Mouse (Mus musculus) bone marrow macrophage, adult 2 months (primary cell): ENCODE results near the gene Stpg3. TPM values are rescaled to one million over a fixed set of nuclear protein-coding genes. Genes with fewer than 3 reads are reported as not detected.

ENCODE experiments used
- H3K27ac ChIP-seq: 2 replicates; pipeline ENCODE4 v1.5.1; 2012; ENCODE audit warnings: low read depth, low read length; ENCODE audit not compliant: insufficient read depth
- H3K4me1 ChIP-seq: 2 replicates; pipeline ENCODE4 v1.6.1; 2012; ENCODE audit warnings: low read length; ENCODE audit not compliant: control insufficient read depth, insufficient read depth
- H3K4me3 ChIP-seq: 2 replicates; pipeline ENCODE4 v1.5.1; 2012; ENCODE audit warnings: mild to moderate bottlenecking, low read length, moderate library complexity; ENCODE audit not compliant: insufficient read depth
- CTCF ChIP-seq: IDR thresholded peaks from 2 replicates; pipeline ENCODE4 v1.5.1; 2012; ENCODE audit warnings: low read depth, mild to moderate bottlenecking, low read length, moderate library complexity
- POLR2A ChIP-seq: IDR thresholded peaks from 2 replicates; pipeline ENCODE4 v1.6.1; 2012; ENCODE audit warnings: mild to moderate bottlenecking, low read depth, low read length, borderline replicate concordance
- polyA plus RNA-seq: library from polyadenylated mRNA; stranded (reverse); fragments of >200 nt; gene quantifications from 2 replicates; pipeline ENCODE4 v1.2.4, GENCODE M21; 2012; ENCODE audit not compliant: missing spikeins, insufficient read depth, insufficient read length

Gene Stpg3
- polyA plus RNA-seq, 1 experiment: not detected

DNA sequence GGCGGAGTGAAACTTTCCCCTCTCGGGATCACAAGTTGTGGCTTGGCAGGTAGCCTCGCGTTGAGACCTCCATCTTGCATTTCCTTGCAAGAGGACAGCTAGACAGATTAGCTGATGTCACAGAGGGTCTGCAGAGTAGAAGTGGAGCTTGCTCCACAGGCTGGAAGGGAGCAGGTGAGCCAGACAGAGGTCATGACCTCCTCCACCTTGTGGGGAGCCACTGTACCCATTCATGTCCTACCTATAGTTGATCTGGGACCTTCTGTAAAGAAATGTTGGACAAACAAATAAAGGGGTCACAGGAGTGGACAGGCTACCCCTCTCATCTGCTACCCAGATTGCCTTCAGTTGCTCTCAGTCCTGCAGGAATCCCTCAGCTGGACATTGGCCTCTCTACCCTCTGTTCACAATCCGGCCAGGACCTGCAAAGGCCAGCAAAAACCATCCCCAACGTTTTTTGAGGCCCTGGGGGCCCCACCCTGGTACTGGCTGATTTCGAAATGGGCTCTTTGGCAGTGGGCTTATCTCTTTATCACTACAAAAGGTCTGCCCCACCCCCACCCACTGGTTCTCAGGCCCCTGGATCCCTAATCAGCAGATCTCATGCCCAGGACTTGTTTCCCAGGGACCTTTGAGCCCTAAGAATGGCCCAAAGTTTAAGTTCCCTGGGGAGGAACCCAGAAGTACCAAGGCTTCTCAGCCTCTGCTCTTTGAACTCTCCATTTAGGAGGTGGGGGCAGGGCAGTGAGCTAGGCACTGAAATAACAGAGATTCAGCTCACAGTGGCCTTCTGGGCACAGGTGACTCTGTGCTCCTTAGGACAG is 39.4 kb downstream of the Stpg3 start:
- TF ChIP-seq POLR2A (no peak), CTCF (no peak)
- Histone ChIP-seq H3K27ac (no peak overlapping the region), H3K4me1 (peaks cover 4% of the 10 kb centered on the region), H3K4me3 (no peak overlapping the region)

DNA sequence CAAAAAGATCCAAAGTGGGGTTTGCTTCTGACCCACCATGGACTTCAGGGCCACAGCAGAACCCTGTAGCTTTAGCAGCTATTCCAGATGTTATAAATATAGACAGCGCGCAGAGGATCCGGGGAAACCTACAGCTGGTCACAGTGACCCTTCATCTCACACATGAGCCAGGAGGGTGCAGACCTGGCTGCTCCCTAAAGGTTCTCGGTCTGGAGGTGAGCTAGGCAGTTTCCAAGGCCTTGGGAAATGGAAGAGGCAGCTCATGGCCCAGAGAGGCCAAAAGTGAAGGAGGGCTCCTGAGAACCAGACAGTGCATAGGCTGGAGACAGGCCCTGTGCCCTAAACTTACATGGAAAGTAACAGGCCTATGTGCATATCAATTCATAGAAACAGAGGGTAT is 40.6 kb downstream of the Stpg3 start:
- Histone ChIP-seq H3K4me1 (peaks cover 4% of the 10 kb centered on the region), H3K27ac (no peak overlapping the region), H3K4me3 (no peak overlapping the region)
- TF ChIP-seq CTCF (no peak), POLR2A (no peak)

DNA sequence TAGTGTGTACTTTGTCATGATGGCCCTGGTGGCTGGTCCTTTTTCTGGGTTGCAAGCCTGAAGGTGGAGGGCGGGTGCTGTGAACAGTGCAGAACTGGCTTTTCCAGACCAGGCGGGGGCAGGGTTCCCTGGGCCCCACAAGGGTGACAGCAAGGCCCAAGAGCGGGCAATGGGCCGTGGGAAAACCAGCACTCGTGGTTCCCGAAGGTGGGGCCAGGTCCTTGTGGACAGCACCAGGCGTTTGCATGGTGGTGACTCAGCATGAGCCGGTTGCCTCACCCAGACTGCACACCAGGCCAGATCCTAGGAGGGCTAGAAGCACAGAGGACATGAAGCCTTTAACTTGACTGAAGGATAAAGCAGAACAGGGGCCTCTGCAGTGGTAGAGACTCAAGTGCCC is 41.8 kb downstream of the Stpg3 start:
- no peak overlapping the region for H3K27ac ChIP-seq
- TF ChIP-seq POLR2A: no peak
- TF ChIP-seq CTCF: no peak
- no peak overlapping the region for H3K4me3 ChIP-seq
- peaks cover 4% of the 10 kb centered on the region for H3K4me1 ChIP-seq

DNA sequence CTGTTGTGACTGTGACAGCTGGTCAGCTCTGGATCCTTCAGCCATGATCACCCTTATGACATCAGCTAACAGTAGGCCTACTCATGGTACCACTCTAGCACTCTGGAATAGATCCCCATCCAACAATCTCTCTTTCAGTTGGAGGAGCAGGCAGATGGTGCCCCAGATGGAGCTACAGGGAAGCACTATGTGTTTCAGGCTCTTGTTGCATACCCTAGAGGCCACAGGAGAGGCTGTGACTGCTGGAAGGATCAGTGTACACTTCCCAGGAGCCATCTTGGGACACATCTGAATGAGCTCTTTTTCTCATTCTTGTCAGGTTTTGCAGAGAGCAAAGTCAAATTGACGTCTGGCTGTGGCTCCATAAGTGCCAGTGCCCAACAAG is 42.7 kb downstream of the Stpg3 start:
- Histone ChIP-seq H3K4me3 (no peak overlapping the region), H3K27ac (no peak overlapping the region), H3K4me1 (peaks cover 4% of the 10 kb centered on the region)
- TF ChIP-seq CTCF: no peak
- TF ChIP-seq POLR2A: no peak

- H3K4me3 ChIP-seq: no peak overlapping the region
- H3K27ac ChIP-seq: no peak overlapping the region
- peaks cover 4% of the 10 kb centered on the region for H3K4me1 ChIP-seq
- TF ChIP-seq POLR2A: no peak
- no peak for TF ChIP-seq CTCF
These were observed 43.2 kb downstream of the Stpg3 start for GRCm38 (mm10) chr2:25171101-25171768.

DNA sequence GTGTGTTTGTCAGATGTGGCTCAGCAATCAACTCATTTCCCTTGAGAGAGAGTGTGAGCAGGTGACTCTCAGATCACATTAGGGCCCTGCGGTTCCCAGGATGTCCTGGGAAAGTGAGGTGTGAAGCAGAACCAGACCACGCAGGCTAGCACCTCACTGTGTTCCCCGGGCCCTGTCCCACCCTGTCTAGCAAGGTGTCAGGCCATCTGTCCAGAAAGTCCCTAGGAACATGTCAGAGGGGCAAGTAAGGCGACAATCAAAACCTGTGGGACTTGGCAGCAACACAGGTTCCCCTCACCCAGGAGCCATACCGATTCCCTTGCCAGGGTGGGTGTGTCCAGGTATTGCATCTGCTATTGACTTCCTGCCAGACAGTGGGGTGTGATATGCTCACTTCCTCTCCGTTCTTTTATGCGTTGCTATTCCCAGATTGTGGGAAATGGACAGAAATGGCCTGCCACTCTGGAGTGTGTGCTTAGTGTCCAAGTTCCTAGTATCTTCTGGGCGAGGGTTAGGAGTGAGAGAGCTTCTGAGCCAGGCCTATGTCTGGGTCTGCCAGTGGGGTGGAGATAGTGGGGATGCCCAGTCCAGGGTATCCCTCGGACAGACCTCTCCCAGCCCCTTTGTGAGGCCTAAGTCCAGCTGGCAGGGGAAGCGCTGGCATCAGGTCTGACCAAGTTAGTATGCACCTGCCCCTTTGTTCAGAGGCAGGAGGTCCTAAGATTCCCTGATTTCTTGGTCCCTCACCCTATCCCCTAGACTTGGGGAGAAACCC is 43.9 kb downstream of the Stpg3 start:
- peaks cover 4% of the 10 kb centered on the region for H3K4me1 ChIP-seq

DNA sequence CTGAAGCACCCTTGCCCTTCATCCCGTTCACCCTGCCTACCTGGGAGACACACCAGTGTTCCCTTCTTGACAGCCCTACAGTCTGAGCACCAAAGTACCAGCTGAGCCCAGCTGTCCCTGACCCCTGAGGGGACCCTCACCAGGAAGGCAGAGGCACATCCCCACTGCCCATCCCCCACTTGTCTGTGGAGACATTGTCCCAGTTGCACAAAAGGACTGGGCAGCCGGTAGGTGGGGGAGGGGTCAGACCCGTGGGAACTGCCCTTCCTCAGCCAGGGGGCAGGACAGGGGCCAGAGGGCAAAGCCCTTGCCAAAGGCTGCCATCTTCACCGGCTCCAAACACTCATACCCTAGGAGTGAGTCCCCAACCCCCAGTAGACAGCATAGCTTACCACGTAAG is 44.7 kb downstream of the Stpg3 start:
- Histone ChIP-seq H3K4me1 (peaks cover 4% of the 10 kb centered on the region), H3K4me3 (no peak overlapping the region), H3K27ac (no peak overlapping the region)
- TF ChIP-seq CTCF (no peak), POLR2A (no peak)

More for the DNA sequence above, 43.9 kb downstream of the Stpg3 start:
- Histone ChIP-seq H3K4me3 (no peak overlapping the region), H3K27ac (no peak overlapping the region)
- TF ChIP-seq CTCF (no peak), POLR2A (no peak)

DNA sequence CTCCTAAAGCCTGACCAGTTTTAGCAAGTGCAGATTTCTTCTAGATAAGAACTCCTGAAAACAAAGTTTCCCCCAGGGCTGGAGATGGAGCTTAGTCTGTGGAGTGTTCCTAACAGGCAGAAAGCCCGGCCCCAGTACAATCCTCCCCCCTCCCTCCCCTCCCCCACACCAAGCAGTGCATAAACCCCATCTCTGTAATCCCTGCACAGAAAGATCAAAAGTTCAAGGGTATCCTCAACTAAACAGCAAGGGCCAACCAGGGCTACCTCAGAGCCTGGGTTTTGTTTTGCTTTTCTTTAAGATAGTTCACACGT is 45.8 kb downstream of the Stpg3 start:
- H3K27ac ChIP-seq: no peak overlapping the region
- no peak overlapping the region for H3K4me3 ChIP-seq
- TF ChIP-seq CTCF (no peak), POLR2A (no peak)
- peaks cover 4% of the 10 kb centered on the region for H3K4me1 ChIP-seq

DNA sequence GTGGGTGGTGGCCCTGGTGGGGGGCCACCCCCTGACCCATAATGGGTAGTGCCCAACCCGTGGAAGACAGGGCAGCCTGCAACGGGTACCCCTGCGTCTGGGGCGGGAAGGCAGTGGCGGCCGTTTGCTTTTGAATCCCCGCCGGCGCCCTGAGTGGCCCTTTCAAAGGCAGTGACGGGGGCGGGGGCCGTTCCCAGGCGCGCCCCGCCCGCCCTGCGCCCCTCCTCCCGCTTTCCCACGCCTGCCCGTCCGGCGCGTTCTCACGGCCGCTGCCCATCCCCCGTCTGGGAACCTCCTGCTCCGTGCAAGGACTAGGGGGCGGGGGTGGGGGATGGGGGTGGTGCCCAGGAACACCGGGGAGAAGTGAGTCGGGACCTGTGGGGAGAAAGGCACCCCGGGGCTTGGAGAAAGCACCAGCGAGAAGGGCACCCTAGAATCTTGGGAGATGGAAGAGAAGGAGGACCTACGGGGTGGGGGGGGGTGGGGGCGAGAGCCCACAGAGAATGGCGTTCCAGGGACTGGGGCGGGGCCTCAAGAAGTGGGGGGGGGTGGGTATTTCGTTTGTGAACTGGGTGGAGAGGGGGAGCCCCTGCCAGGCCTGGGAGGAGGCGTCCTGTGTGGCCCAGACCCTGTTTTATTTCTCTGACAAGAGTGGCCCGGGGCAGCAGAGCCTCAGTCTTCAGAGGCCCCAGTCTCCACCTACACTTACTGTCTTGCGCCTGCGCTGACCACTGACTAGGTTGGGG is 46.3 kb downstream of the Stpg3 start:
- TF ChIP-seq POLR2A (no peak), CTCF (no peak)
- H3K4me3 ChIP-seq: no peak overlapping the region
- no peak overlapping the region for H3K27ac ChIP-seq
- H3K4me1 ChIP-seq: peaks cover 4% of the 10 kb centered on the region

DNA sequence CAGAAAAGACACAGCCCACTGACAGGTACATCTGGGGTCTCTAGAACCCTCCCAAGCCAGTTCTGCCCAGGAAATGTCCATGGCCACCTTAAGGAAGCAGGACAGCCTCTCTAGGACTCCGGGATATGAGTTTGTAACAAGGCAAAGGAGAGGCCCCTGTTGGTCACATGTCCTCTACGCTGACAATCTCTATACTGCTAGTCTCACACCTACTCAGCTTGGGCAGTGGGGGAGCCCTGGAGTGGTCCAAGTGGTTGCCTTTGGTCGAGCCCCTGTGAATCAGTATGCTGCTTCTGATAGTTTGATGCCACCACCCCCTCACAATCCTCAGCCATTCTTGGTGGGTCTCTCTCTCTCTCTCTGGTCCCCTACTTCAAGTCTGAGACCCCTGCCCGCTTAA is 47.0 kb downstream of the Stpg3 start:
- Histone ChIP-seq H3K4me3 (no peak overlapping the region), H3K27ac (no peak overlapping the region), H3K4me1 (peaks cover under 1% of the 10 kb centered on the region)
- no peak for TF ChIP-seq CTCF
- no peak for TF ChIP-seq POLR2A

Other genes starting within 250 kb of the Stpg3 start
- gene Mrpl41, start 239.5 kb downstream of the Stpg3 start, polyA plus RNA-seq: 30.9 and 31.6 TPM in 2 replicates
- 184 and 202 TPM in 2 replicates for gene Pnpla7, start 238.6 kb downstream of the Stpg3 start, polyA plus RNA-seq
- 14.4 and 18.0 TPM in 2 replicates for gene Nsmf, start 160.3 kb downstream of the Stpg3 start, polyA plus RNA-seq
- gene Entpd8, start 134.3 kb downstream of the Stpg3 start, polyA plus RNA-seq: not detected in 2 replicates
- gene Noxa1, start 119.5 kb downstream of the Stpg3 start, polyA plus RNA-seq: not detected in 2 replicates
- gene Nrarp, start 33.9 kb downstream of the Stpg3 start, polyA plus RNA-seq: not detected in 2 replicates
- gene Tor4a, start 17.8 kb downstream of the Stpg3 start, polyA plus RNA-seq: 72.2 and 73.2 TPM in 2 replicates
- gene Nelfb, start 3.1 kb downstream of the Stpg3 start, polyA plus RNA-seq: 33.3 and 35.7 TPM in 2 replicates
- not detected in 2 replicates for gene Fam166a, start 4.1 kb upstream of the Stpg3 start, polyA plus RNA-seq
- gene Tubb4b, start 10.1 kb upstream of the Stpg3 start, polyA plus RNA-seq: 124 and 135 TPM in 2 replicates
- gene Slc34a3, start 19.7 kb upstream of the Stpg3 start, polyA plus RNA-seq: not detected in 2 replicates
- not detected in 2 replicates for gene Rnf224, start 22.1 kb upstream of the Stpg3 start, polyA plus RNA-seq
- gene Rnf208, start 27.6 kb upstream of the Stpg3 start, polyA plus RNA-seq: 0.66 TPM in 1 of 2 replicates, not detected in the other
- gene Cysrt1, start 27.8 kb upstream of the Stpg3 start, polyA plus RNA-seq: not detected in 2 replicates
- 1.3 and 6.1 TPM in 2 replicates for gene AL732309.1, start 32.2 kb upstream of the Stpg3 start, polyA plus RNA-seq
- gene Tmem203, start 40.8 kb upstream of the Stpg3 start, polyA plus RNA-seq: 18.1 and 20.4 TPM in 2 replicates
- 8.8 and 10.2 TPM in 2 replicates for gene Tprn, start 48.0 kb upstream of the Stpg3 start, polyA plus RNA-seq
- gene Ssna1, start 57.8 kb upstream of the Stpg3 start, polyA plus RNA-seq: 55.1 and 59.7 TPM in 2 replicates
- gene Anapc2, start 57.8 kb upstream of the Stpg3 start, polyA plus RNA-seq: 84.0 and 89.6 TPM in 2 replicates
- gene Tmem210, start 73.5 kb upstream of the Stpg3 start, polyA plus RNA-seq: not detected in 2 replicates
- not detected in 2 replicates for gene Lrrc26, start 75.3 kb upstream of the Stpg3 start, polyA plus RNA-seq
- gene Grin1, start 104.5 kb upstream of the Stpg3 start, polyA plus RNA-seq: 0.79 TPM in 1 of 2 replicates, not detected in the other
- 36.1 and 43.5 TPM in 2 replicates for gene Man1b1, start 117.7 kb upstream of the Stpg3 start, polyA plus RNA-seq
- gene Dpp7, start 141.7 kb upstream of the Stpg3 start, polyA plus RNA-seq: 93.4 and 99.0 TPM in 2 replicates
- 175 and 203 TPM in 2 replicates for gene Uap1l1, start 151.0 kb upstream of the Stpg3 start, polyA plus RNA-seq
- gene Sapcd2, start 157.7 kb upstream of the Stpg3 start, polyA plus RNA-seq: 7.2 and 8.0 TPM in 2 replicates
- gene Entpd2, start 181.2 kb upstream of the Stpg3 start, polyA plus RNA-seq: not detected in 2 replicates
- 5.0 and 6.6 TPM in 2 replicates for gene Npdc1, start 184.7 kb upstream of the Stpg3 start, polyA plus RNA-seq
- gene Fut7, start 208.6 kb upstream of the Stpg3 start, polyA plus RNA-seq: 9.5 and 9.6 TPM in 2 replicates
- gene Abca2, start 214.1 kb upstream of the Stpg3 start, polyA plus RNA-seq: 14.9 and 16.4 TPM in 2 replicates
- gene Clic3, start 242.2 kb upstream of the Stpg3 start, polyA plus RNA-seq: not detected in 2 replicates
- gene Paxx, start 246.5 kb upstream of the Stpg3 start, polyA plus RNA-seq: 22.4 and 26.2 TPM in 2 replicates